Mouse (Mus musculus) bone marrow, adult 2 months (tissue): ENCODE results near the gene Mr1. TPM values are rescaled to one million over a fixed set of nuclear protein-coding genes. Genes with fewer than 3 reads are reported as not detected.
A peak's percentile ranks its signal among the peaks of the same experiment; 100 is the strongest.

Experiments
- H3K27ac ChIP-seq: fragments of 200-500 bp; 2 replicates; pipeline ENCODE4 v1.5.1; 2012; ENCODE audit warnings: low read depth, mild to moderate bottlenecking, control low read depth, inconsistent platforms, low read length; ENCODE audit not compliant: control insufficient read depth, poor library complexity, insufficient read depth
- H3K4me1 ChIP-seq: fragments of 200-500 bp; 2 replicates; pipeline ENCODE4 v1.6.1; 2011; ENCODE audit warnings: low read length; ENCODE audit not compliant: control insufficient read depth, insufficient read depth
- H3K4me3 ChIP-seq: fragments of 200-500 bp; replicated peaks from 2 replicates; pipeline ENCODE3; 2011; ENCODE audit warnings: mild to moderate bottlenecking, low read depth, low read length, control low read depth; ENCODE audit not compliant: control insufficient read depth
- CTCF ChIP-seq: fragments of 200-500 bp; IDR thresholded peaks from 2 replicates; pipeline ENCODE4 v1.5.1; 2011; ENCODE audit warnings: low read length, control low read depth; ENCODE audit not compliant: control insufficient read depth, insufficient read depth
- POLR2A ChIP-seq: fragments of 200-500 bp; IDR thresholded peaks from 2 replicates; pipeline ENCODE4 v1.6.1; 2011; ENCODE audit warnings: low read depth, mild to moderate bottlenecking, control low read depth, low read length, borderline replicate concordance; ENCODE audit not compliant: control insufficient read depth
- WGBS: fragments of 180-500 bp; shearing (Covaris S2); methylation state at CpG from one replicate; pipeline ENCODE4 v1.1.7; 2018; 5-methylcytosine and 5-hydroxymethylcytosine counted together
- polyA plus RNA-seq: library from polyadenylated mRNA; stranded (reverse); fragments of >200 nt; gene quantifications from 2 replicates; pipeline ENCODE4 v1.2.4, GENCODE M21; 2011; ENCODE audit warnings: low replicate concordance; ENCODE audit not compliant: missing spikeins, insufficient read depth, insufficient read length

The Mr1 gene
- polyA plus RNA-seq, 1 experiment = 0.70 TPM

GRCm38 (mm10) chr1:155147228-155147627 is 614 bp upstream of the Mr1 start:
- WGBS = 67% methylated on average over 2 of the region's 2 CpGs
- no peak for TF ChIP-seq CTCF
- no peak for TF ChIP-seq POLR2A
- H3K4me1 ChIP-seq = no peaks in the 10 kb centered on the region
- no peak overlapping the region for H3K27ac ChIP-seq
- no peak overlapping the region for H3K4me3 ChIP-seq

DNA sequence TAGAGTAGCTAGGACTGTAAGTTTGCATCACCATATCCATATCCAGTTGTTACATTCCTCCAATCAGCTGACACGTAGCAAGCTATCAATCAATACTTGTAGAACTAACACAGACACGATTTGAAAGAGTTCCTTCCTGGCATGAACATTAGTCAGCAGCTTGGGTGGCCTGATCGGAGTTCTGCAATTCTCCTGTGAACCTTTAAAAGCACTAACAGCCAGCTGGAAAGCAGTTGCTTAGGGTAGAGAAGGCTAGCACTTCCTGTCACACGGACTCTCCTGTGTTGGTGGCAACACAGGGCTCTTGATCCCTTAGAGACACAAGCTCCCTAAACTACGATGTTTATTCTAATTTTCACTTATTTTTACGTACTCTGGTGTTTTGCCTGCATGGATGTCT is 994 bp downstream of the Mr1 start:
- WGBS = 2% methylated on average over 6 of the region's 6 CpGs
- no peak overlapping the region for H3K4me3 ChIP-seq
- TF ChIP-seq POLR2A = no peak
- TF ChIP-seq CTCF = no peak
- no peaks in the 10 kb centered on the region for H3K4me1 ChIP-seq
- H3K27ac ChIP-seq = peak overlapping the region; percentile 23; the same call in 1 of the 2 replicates

DNA sequence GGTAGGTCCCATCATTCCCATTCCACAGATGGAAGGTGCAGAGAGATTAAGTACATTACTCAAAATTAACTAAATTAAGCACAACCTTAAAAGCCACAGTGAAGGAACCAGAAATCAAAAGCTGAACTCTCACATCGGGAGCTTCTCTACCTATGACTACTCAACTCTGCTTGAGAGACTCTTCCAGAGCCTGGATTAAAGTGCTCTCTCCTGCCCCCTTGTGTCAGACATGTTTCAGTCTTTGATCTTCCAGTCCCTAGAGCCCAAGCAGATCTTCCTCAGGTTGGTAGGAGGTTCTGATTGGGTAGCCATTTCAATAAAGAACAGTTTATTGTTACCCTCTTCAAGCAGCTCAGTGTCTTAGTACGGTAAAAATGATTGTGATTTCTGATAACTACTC is 6.5 kb downstream of the Mr1 start:
- TF ChIP-seq CTCF (peak; percentile 46), POLR2A (no peak)
- H3K4me1 ChIP-seq = no peaks in the 10 kb centered on the region
- 33% methylated on average over 2 of the region's 2 CpGs for WGBS
- no peak overlapping the region for H3K27ac ChIP-seq
- no peak overlapping the region for H3K4me3 ChIP-seq

DNA sequence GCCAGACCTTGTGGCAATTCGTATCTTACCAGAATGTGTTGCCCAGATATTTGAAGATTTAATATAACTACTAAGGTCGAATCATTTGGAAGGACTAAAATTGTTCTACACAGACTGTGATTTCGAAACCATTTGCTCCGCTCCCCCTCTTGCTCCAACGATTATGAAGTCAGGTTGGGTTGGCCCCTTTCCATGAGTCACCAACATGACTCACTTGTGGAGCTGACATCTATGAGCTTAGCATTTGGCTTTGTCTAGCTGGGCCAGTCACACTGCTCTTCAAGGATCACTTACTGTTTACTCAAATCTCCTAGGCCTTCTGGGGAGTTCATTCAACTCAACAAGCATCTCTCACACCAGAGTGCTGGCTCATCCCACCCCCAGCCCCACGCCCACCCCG is 7.8 kb downstream of the Mr1 start:
- Histone ChIP-seq H3K27ac (no peak overlapping the region), H3K4me1 (no peaks in the 10 kb centered on the region), H3K4me3 (no peak overlapping the region)
- WGBS = 61% methylated on average over 7 of the region's 7 CpGs
- TF ChIP-seq CTCF = no peak
- no peak for TF ChIP-seq POLR2A

- 77% methylated on average over 8 of the region's 8 CpGs for WGBS
- Histone ChIP-seq H3K4me3 (no peak overlapping the region), H3K27ac (no peak overlapping the region), H3K4me1 (no peaks in the 10 kb centered on the region; the same call in 1 of the 2 replicates)
- no peak for TF ChIP-seq CTCF
- TF ChIP-seq POLR2A = no peak
Observed at GRCm38 (mm10) chr1:155134866-155135265, 11.7 kb downstream of the Mr1 start.

DNA sequence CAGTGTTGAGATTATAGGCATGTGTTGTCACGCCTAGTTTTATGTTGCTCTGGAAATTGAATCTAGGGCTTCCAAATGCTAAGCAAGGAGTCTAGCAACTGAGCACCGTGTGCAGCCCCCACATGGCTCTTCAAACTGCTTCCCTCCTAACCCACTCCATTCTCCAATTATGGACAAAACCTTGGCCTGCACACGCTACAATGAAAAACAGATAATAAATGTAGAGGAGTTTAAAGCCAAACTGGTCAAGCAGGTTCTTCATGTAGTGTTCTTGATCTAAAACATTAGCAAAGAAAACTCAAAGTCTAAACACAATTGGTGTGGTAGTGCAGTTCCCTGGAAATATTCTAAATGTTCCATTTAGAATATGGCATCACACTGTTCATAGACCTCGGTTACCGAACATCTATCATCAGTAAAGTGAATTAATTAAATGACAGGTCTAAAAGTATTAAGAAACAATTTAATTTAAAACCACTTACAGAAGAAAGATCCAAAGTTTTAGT is 19.1 kb downstream of the Mr1 start:
- TF ChIP-seq POLR2A = no peak
- no peak for TF ChIP-seq CTCF
- no peaks in the 10 kb centered on the region; the same call in 1 of the 2 replicates for H3K4me1 ChIP-seq
- 83% methylated on average over 5 of the region's 5 CpGs for WGBS
- H3K4me3 ChIP-seq = no peak overlapping the region
- H3K27ac ChIP-seq = no peak overlapping the region

- WGBS = 67% methylated on average over 5 of the region's 5 CpGs
- H3K27ac ChIP-seq = no peak overlapping the region
- no peak for TF ChIP-seq POLR2A
- no peak for TF ChIP-seq CTCF
- H3K4me1 ChIP-seq = no peaks in the 10 kb centered on the region
- H3K4me3 ChIP-seq = no peak overlapping the region
Observed at GRCm38 (mm10) chr1:155126716-155127115, 19.9 kb downstream of the Mr1 start.

GRCm38 (mm10) chr1:155124397-155124796 is 22.2 kb downstream of the Mr1 start:
- no peak for TF ChIP-seq CTCF
- TF ChIP-seq POLR2A = no peak
- Histone ChIP-seq H3K27ac (no peak overlapping the region), H3K4me3 (no peak overlapping the region), H3K4me1 (no peaks in the 10 kb centered on the region)
- WGBS = 88% methylated on average over 5 of the region's 5 CpGs

DNA sequence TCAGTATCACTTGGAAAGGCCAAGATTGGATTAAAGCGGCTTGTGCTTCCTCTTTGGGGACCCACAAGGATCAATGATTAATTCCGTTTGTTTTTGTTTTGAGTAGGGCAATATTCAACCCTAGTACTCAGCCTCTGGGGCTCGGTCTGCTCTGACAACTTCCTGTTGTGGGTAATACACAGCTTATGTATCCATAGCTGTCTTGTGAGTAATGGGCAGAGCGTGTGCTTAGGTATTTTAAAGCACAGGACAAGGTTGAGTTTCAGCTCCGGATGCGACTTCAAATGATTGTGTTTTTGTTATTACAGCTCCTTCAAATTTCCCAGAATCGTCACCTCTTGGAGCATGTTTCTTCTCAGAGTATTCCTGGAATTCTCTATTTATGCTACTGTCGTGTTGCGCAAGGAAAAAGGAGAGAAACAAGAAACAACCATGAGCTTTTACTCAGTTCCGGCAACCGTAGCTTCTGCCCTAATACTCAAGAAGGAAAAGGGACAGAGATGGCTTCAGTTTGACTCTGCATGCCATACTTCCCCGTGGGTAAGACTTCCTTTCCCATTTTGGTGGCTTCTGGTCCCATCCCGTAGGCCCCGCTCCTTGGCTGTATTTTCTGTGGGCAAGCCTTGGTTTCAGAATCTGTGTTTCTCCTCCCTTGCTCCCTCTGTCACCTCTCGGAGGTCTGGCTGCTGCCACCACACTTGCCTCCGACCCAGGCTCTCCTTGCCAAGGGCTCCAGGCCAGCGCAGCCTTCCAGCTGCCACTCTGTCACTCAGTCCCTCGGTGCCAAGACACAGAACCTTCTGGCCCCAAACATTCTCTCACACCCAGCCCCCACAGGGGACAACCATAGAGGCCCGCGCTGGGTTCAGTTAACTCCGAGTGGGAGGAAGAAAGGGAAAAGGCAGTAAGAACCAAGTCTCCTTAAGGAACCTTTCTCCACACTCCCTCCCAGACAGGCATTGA is 24.4 kb downstream of the Mr1 start:
- 79% methylated on average over 21 of the region's 21 CpGs for WGBS
- TF ChIP-seq POLR2A (no peak), CTCF (no peak)
- Histone ChIP-seq H3K4me3 (no peak overlapping the region), H3K27ac (no peak overlapping the region), H3K4me1 (no peaks in the 10 kb centered on the region)
